Mouse (Mus musculus): ENCODE measurements around the gene Cpne5.
A peak's percentile ranks its signal among the peaks of the same experiment; 100 is the strongest.

Gene Cpne5

GRCm38 (mm10) chr17:29168996-29169601 lies 68.9 kb downstream of the Cpne5 start:
- DNase-seq (ENCODE audit: low spot score), result no peak

DNA sequence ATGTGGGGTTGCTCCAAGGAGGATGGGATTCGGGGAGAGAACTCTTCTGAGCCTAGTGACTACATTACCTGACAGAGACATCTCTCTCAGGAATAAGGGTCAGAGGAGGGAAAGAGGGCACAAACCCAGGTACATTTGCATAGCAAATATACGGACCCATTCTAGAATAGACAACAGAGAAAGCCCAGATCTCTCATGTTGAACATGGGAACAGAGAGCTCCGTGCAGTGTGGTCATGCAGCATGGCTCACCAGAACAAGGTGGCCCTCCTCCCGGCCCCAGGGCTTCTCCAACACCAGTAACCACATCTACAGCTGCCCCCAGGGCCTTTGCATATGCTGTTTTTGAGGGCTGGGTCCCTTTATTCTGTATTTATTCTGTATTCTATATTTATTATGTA lies 69.5 kb downstream of the Cpne5 start:
- no peak for DNase-seq (ENCODE audit: low spot score)

GRCm38 (mm10) chr17:29167371-29167770 lies 70.6 kb downstream of the Cpne5 start:
- DNase-seq (ENCODE audit: low spot score), result no peak

- no peak for DNase-seq (ENCODE audit: low spot score)
These were observed 71.9 kb downstream of the Cpne5 start for GRCm38 (mm10) chr17:29165967-29166578.

DNA sequence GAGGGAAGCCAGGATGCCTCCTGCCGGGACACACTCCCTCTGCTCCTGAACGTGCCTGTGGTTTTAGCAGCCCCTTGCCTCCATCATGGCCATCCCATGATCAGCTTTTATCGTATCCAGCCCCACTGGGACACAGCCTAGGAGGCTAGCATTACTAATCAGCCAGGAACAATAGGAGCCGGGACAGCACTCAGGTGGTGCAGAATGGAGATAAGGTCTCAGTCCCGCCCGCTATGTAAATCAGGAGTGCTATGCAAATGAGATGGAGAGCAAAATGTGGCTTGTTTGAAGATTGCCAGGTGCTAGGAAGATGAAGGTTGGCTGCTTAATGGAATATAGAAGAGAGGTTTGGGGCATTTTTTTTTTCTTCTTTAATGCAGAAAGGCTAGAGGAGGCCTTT lies 72.5 kb downstream of the Cpne5 start:
- DNase-seq (ENCODE audit: low spot score), result no peak

- peak; percentile 40 for DNase-seq (ENCODE audit: low spot score)
These were observed 73.4 kb downstream of the Cpne5 start for GRCm38 (mm10) chr17:29164469-29165111.

- no peak for DNase-seq (ENCODE audit: low spot score)
These were observed 75.6 kb downstream of the Cpne5 start for GRCm38 (mm10) chr17:29162334-29162733.

DNA sequence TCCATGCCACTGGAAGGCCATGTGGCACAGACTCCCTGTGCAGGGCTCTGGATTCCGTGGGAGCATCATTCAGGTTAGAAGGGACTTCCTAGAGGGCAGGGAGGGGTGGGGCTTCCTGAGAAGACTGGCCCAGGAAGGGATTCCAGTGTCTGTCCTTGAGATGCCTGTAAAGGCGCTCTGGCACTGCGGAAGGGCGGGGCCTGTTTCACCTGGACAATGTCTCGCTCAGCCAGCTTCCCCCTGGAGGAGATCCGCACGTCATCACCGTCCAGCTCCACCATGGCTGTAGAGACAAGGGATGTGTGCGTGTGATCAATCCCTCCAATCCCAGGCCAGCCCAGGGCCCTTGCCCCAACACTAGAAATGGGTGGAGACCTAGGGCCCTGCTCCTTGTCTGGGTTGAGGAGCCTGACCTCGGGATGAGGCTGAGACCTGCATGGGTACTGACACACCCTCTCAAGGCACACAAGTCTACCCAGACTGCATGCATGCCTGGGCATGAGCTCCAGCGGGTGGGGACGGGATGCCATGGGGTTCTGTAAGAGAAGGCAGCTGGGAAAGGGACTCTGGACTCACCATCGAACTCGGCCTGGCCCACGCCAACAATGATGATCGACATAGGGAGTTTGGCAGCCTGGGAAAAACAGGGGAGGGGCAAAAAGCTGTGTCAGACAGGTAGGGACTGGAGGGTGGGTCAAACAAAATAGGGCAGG lies 78.1 kb downstream of the Cpne5 start:
- no peak for DNase-seq (ENCODE audit: low spot score)

- no peak for DNase-seq (ENCODE audit: low spot score)
These were observed 78.6 kb downstream of the Cpne5 start for GRCm38 (mm10) chr17:29159320-29159719.

GRCm38 (mm10) chr17:29158899-29159298 lies 79.1 kb downstream of the Cpne5 start:
- peak; percentile 48 for DNase-seq (ENCODE audit: low spot score)

- DNase-seq (ENCODE audit: low spot score), result no peak
These were observed 81.1 kb downstream of the Cpne5 start for GRCm38 (mm10) chr17:29156866-29157265.

GRCm38 (mm10) chr17:29156396-29156795 lies 81.6 kb downstream of the Cpne5 start:
- no peak for DNase-seq (ENCODE audit: low spot score)

DNA sequence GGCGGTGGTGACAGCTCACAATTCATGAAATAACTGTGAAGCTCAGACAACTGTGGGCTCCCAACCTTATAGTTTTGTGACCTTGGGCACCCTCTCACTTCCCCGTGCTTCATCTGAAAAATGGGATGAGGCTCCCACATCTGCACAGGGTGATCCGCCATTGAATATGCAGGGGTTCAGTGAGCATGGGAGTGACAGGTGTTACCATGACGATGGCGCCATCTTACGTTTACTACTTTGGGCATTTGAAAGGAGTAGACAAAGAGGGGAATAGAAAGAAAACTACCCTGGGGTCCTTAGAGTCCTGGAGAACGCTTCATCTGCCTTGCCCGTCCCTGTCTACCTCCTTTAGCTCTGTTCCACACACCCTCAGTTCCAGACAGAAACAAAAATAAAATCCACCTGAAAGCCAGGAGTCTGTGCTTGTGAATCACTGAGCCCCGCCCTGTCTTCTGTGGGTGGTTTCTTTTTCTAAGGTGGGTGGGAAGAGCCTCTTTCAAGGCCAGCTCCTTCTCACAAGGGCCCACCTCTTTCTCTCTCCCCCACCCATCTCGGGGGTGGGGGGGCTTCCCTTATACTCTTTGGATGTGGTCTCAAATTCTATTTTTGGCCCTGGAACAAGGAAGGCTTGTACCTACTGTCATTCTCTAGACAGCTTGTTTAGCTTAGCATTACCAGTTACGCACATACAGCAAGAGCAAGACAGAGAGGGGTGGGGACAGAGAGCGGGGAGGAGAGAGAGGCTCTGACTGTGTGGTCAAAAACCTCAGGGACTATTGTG lies 82.4 kb downstream of the Cpne5 start:
- DNase-seq (ENCODE audit: low spot score), result no peak

DNA sequence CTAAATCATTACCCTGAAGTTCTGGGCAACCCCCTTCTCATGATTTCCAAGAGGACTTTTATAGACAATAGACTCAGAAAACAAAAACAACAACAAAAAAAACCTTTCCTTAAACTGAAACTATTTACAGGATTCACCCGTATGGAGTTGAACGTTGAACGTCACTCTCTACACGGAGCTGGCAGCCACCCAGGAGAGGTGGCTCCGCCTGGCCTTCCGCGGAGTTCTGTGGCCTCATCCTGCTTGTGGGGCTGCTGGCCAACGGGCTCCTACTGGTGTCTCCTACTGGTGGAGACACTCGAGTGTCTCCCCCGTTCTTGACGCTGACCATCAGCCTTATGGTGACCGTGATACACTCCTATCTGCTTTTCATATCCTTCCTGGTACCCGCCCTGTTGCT lies 83.7 kb downstream of the Cpne5 start:
- DNase-seq (ENCODE audit: low spot score), result no peak

DNA sequence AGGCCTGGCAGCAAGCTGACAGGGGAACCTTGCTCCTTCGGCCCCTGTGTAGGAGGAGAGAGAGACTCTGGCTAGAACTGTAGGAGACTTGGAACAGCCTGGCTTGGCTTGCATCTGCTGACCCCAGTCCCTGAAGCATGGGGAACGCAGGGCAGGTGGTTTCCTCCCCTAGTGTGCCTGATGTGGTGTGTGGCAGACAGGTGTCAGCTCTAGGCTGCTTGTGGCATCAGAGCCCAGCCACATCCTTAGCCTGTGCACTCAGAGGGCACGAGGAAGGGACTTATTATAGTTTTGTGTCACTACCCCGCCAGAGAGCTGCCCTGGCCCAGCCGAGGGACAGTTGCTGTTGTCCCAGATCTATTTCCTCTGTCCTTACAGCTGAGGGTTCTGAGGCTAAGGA lies 85.4 kb downstream of the Cpne5 start:
- DNase-seq (ENCODE audit: low spot score), result no peak

- DNase-seq (ENCODE audit: low spot score), result no peak
These were observed 88.2 kb downstream of the Cpne5 start for GRCm38 (mm10) chr17:29149766-29150165.

DNA sequence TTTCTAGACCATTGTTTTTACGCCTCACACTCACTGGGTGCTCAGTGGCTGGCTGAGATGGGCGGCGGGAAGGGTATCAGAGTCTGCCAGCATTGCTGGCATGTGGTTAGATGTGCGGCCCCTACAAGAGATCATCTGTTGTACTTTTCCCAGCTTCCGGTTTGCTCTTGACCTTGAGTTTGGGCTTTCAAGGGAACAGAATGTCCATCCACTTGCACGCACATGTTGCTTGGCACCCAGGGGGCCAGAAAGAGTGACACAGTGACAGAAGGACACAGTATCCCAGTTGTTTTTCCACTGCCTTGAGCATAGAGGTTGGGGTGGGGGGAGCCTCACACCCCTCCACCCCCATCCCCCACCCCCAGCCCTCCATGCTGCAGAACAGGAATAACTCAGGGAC lies 90.2 kb downstream of the Cpne5 start:
- no peak for DNase-seq (ENCODE audit: low spot score)

- DNase-seq (ENCODE audit: low spot score), result no peak
These were observed 90.7 kb downstream of the Cpne5 start for GRCm38 (mm10) chr17:29147273-29147672.

DNA sequence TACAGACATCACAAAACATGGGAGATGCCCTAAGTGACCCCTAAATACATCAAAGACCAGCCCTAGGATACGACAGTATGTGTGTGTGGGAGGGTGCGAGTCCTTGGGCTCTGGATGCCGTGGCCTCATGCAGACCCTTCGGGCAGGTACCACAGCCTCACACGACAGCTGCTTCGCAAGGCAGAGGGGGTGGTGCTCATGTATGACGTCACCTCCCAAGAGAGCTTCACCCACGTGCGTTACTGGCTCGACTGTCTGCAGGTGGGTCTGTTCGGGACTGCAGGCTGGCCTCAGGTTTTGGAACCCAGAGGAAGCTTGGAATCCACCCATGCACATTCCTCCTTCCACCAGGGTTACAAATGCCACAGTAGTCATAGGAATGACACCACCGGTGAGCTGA lies 92.9 kb downstream of the Cpne5 start:
- no peak for DNase-seq (ENCODE audit: low spot score)

GRCm38 (mm10) chr17:29143266-29143665 lies 94.7 kb downstream of the Cpne5 start:
- DNase-seq (ENCODE audit: low spot score), result no peak

DNA sequence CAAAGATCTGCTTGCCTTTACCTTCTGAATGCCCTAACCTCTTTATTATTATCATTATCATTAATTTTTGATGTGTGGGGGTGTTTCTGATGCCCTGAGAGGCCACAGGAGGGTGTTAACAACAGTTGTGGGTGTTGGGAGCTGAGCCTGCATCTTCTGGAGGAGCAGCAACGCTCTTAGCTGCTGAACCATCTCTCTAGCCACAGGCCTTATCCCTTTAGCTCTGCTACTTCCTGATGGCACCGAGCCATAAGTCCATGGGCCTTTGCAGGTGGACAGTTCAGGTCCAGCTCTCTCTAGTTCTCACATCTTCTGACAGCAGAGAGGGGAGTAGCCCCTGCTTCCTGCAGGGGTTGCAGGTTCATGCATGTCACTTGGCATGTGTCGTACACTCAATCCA lies 96.4 kb downstream of the Cpne5 start:
- no peak for DNase-seq (ENCODE audit: low spot score)

- DNase-seq (ENCODE audit: low spot score), result no peak
These were observed 100.1 kb downstream of the Cpne5 start for GRCm38 (mm10) chr17:29137906-29138305.
